9 mouse cellular contexts compared by ENCODE assay signal in the genomic region with DNA sequence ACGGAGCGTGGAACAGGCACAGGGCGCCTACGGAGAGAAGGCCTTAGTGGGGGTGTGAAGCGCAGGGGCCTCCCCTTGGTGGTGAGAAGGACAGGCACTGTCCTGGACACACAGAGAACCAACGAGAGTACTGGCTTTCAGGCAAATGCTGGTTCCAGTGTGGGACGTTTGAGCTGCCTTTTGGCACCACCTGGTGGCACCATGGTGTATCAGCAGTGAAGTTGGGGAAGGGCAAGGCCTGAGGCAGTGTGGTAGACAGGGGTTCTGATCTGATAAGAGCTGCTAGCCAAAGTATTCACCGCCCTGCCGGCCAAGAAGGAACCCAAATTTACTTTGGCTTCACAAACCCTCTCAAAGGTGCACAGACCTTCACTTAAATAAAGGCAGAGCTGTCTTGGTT. TPM values are rescaled to one million over a fixed set of nuclear protein-coding genes. Genes with fewer than 3 reads are reported as not detected.
DNase-seq lines count a peak whose midpoint lies in the region; ATAC-seq lines count a peak whose summit lies in the region.
"Had no signal": no experiment of that assay in that cellular context is flagged by ENCODE, and none has a peak within 500 bp of the region (broad histone marks: within the 10 kb centered on the region; RNA-seq: fewer than 3 reads in every experiment).

No protein-coding gene starts in this region.

- no peak overlapping the region for H3K9ac ChIP-seq in heart, embryonic 15.5 days
- no peak overlapping the region for H3K9ac ChIP-seq in liver, embryonic 13.5 days
- no peak overlapping the region for H3K9ac ChIP-seq in neural tube, embryonic 12.5 days
- H3K9ac ChIP-seq in stomach, embryonic 16.5 days (ENCODE audit: low read length), result no peak overlapping the region
- H3K9ac ChIP-seq: embryonic facial prominence, embryonic 13.5 days had no signal

- no peaks in the 10 kb centered on the region for H3K27me3 ChIP-seq in heart, embryonic 15.5 days
- H3K27me3 ChIP-seq in liver, embryonic 13.5 days, result no peaks in the 10 kb centered on the region
- H3K27me3 ChIP-seq in neural tube, embryonic 12.5 days (replicated peaks), result no peaks in the 10 kb centered on the region
- no peaks in the 10 kb centered on the region for H3K27me3 ChIP-seq in stomach, embryonic 16.5 days (ENCODE audit: control insufficient read depth, insufficient read depth, low read length)
- H3K27me3 ChIP-seq: embryonic facial prominence, embryonic 13.5 days had no signal

- no peaks in the 10 kb centered on the region for H3K9me3 ChIP-seq in heart, embryonic 15.5 days (replicated peaks)
- no peaks in the 10 kb centered on the region for H3K9me3 ChIP-seq in liver, embryonic 13.5 days (replicated peaks)
- no peaks in the 10 kb centered on the region for H3K9me3 ChIP-seq in neural tube, embryonic 12.5 days
- no peaks in the 10 kb centered on the region for H3K9me3 ChIP-seq in stomach, embryonic 16.5 days (replicated peaks; ENCODE audit: control insufficient read depth, low read length)
- H3K9me3 ChIP-seq: embryonic facial prominence, embryonic 13.5 days had no signal

- no peak overlapping the region for H3K27ac ChIP-seq in heart, embryonic 15.5 days
- no peak overlapping the region for H3K27ac ChIP-seq in liver, embryonic 13.5 days
- no peak overlapping the region for H3K27ac ChIP-seq in neural tube, embryonic 12.5 days
- no peak overlapping the region for H3K27ac ChIP-seq in stomach, embryonic 16.5 days (ENCODE audit: low read length)
- H3K27ac ChIP-seq: embryonic facial prominence, embryonic 13.5 days had no signal

- H3K4me1 ChIP-seq in heart, embryonic 15.5 days (replicated peaks), result peaks cover 29% of the 10 kb centered on the region
- peaks cover 19% of the 10 kb centered on the region for H3K4me1 ChIP-seq in liver, embryonic 13.5 days (replicated peaks)
- H3K4me1 ChIP-seq in neural tube, embryonic 12.5 days, result peaks cover 10% of the 10 kb centered on the region; the same call in 1 of the 2 replicates
- H3K4me1 ChIP-seq in stomach, embryonic 16.5 days (ENCODE audit: control insufficient read depth, insufficient read depth, low read length), result no peaks in the 10 kb centered on the region
- H3K4me1 ChIP-seq: embryonic facial prominence, embryonic 13.5 days had no signal

- H3K4me3 ChIP-seq in heart, embryonic 15.5 days, result no peak overlapping the region
- H3K4me3 ChIP-seq in liver, embryonic 13.5 days (replicated peaks), result no peak overlapping the region
- H3K4me3 ChIP-seq in neural tube, embryonic 12.5 days, result no peak overlapping the region
- no peak overlapping the region for H3K4me3 ChIP-seq in stomach, embryonic 16.5 days (replicated peaks; ENCODE audit: low read length)
- H3K4me3 ChIP-seq: embryonic facial prominence, embryonic 13.5 days had no signal

- peaks cover 14% of the 10 kb centered on the region for H3K36me3 ChIP-seq in heart, embryonic 15.5 days
- H3K36me3 ChIP-seq in liver, embryonic 13.5 days, result peaks cover 71% of the 10 kb centered on the region
- peaks cover 41% of the 10 kb centered on the region for H3K36me3 ChIP-seq in neural tube, embryonic 12.5 days
- no peaks in the 10 kb centered on the region; the same call in 1 of the 2 replicates for H3K36me3 ChIP-seq in stomach, embryonic 16.5 days (ENCODE audit: control insufficient read depth, insufficient read depth, low read length)

- peak; percentile 49 to 60 for DNase-seq in B cell, adult 2 months
- DNase-seq in adrenal gland, adult 8-10 months, result peak; percentile 72
- peak; percentile 75 for DNase-seq in embryo, embryonic 9.5 days (ENCODE audit: extremely low spot score)
- DNase-seq in kidney, postnatal 14 days, result peak; percentile 80
- peak; percentile 59 for DNase-seq in liver, embryonic 13.5 days

- H3K4me2 ChIP-seq in heart, embryonic 15.5 days, result no peak overlapping the region
- no peak overlapping the region for H3K4me2 ChIP-seq in liver, embryonic 13.5 days
- no peak overlapping the region for H3K4me2 ChIP-seq in neural tube, embryonic 12.5 days (replicated peaks)
- H3K4me2 ChIP-seq in stomach, embryonic 16.5 days (ENCODE audit: low read depth, low read length), result no peak overlapping the region
- H3K4me2 ChIP-seq: embryonic facial prominence, embryonic 13.5 days had no signal

- peak; percentile 43; the same call in 1 of the 2 replicates for ATAC-seq in heart, embryonic 15.5 days (replicated peaks; ENCODE audit: insufficient number of reproducible peaks, insufficient read depth, low FRiP score, low read depth)
- peak; percentile 52 for ATAC-seq in liver, embryonic 13.5 days (ENCODE audit: low read depth)
- peak; percentile 48; the same call in 1 of the 2 replicates for ATAC-seq in neural tube, embryonic 12.5 days (ENCODE audit: low FRiP score, low read depth)
- peak; percentile 26; the same call in 1 of the 2 replicates for ATAC-seq in stomach, embryonic 16.5 days (ENCODE audit: insufficient read depth, low FRiP score)

- 35% methylated on average over 9 of the region's 9 CpGs for WGBS in heart, embryonic 15.5 days
- 45% methylated on average over 9 of the region's 9 CpGs for WGBS in liver, embryonic 13.5 days (ENCODE audit: insufficient replicate concordance)
- WGBS in neural tube, embryonic 12.5 days, result 55% methylated on average over 9 of the region's 9 CpGs
- WGBS in stomach, embryonic 16.5 days, result 38% methylated on average over 9 of the region's 9 CpGs

RNA-seq across cellular contexts. Expression of gene Tesc, which starts 41.8 kb away (rescaled TPM):
- total RNA-seq in adrenal gland, adult 8-10 months (2022), result 100 to 1,000 TPM; 229 to 287 (median 252) TPM
- polyA plus RNA-seq in heart, embryonic 15.5 days (2015; fragmentation: Nextera tagmentation; extraction: Ambion mirVana), result 10.1 and 11.0 TPM in 2 replicates
- 1.5 and 1.8 TPM in 2 replicates for polyA plus RNA-seq in liver, embryonic 13.5 days (2015; fragmentation: Nextera tagmentation; extraction: Ambion mirVana)
- 1.4 and 1.8 TPM in 2 replicates for polyA plus RNA-seq in neural tube, embryonic 12.5 days (2016; fragmentation: Nextera tagmentation; extraction: Ambion mirVana)
- 26.1 and 27.4 TPM in 2 replicates for polyA plus RNA-seq in stomach, embryonic 16.5 days (2015; fragmentation: Nextera tagmentation; extraction: Ambion mirVana)
